ENCODE assay signal across 25 mouse cellular contexts in the genomic region with DNA sequence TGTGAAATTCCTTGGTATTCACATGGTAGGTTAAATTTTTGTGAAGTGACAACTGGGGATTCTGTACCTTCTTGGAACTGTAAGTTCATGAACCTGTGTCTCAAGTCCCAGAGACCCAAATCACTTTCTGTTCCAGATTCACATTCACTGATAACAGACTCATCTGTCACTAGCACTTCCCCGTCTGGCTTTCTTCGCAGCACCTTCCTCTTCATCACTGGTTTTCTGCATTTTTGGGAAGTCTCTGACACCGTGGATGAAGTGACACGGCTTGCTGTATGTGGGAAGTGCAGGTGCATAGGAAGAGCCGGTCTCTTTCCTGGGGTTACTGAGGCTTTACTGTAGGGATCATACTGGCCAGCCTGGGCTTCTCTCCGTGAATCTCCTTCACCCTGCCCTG. TPM values are rescaled to one million over a fixed set of nuclear protein-coding genes. Genes with fewer than 3 reads are reported as not detected.
"Had no signal": no experiment of that assay in that cellular context is flagged by ENCODE, and none has a peak within 500 bp of the region (broad histone marks: within the 10 kb centered on the region; RNA-seq: fewer than 3 reads in every experiment).

No protein-coding gene starts in this region.

- H3K27me3 ChIP-seq: stomach, embryonic 15.5 days had no signal

- H3K27ac ChIP-seq: liver, embryonic 13.5 days; midbrain, embryonic 12.5 days; neural tube, embryonic 13.5 days; stomach, embryonic 15.5 days had no signal

- H3K9ac ChIP-seq: liver, embryonic 13.5 days; midbrain, embryonic 12.5 days; neural tube, embryonic 13.5 days; stomach, embryonic 15.5 days had no signal

- H3K4me3 ChIP-seq: liver, embryonic 13.5 days; midbrain, embryonic 12.5 days; myocyte; neural tube, embryonic 13.5 days; stomach, embryonic 15.5 days had no signal

- H3K9me3 ChIP-seq: liver, embryonic 13.5 days; midbrain, embryonic 12.5 days; neural tube, embryonic 13.5 days; stomach, embryonic 15.5 days had no signal

- H3K4me2 ChIP-seq: liver, embryonic 13.5 days; midbrain, embryonic 12.5 days; neural tube, embryonic 13.5 days; stomach, embryonic 15.5 days had no signal

- DNase-seq: kidney, adult 11 months; kidney, adult 8-10 months; kidney, postnatal 14 days; kidney, postnatal 4 days; left cerebral cortex, postnatal 4 days; liver, embryonic 13.5 days; lung, adult 2 months; lung, postnatal 14 days; lung, postnatal 4 days; retina, postnatal 1 day; right cerebral cortex, postnatal 25 days; spleen, adult 18-20 months; thymus, adult 2 months; thymus, postnatal 14 days; thymus, postnatal 4 days had no signal

- ATAC-seq: midbrain, embryonic 16.5 days had no signal

RNA-seq across cellular contexts. Expression of a gene that starts 3.3 kb away (rescaled TPM):
- polyA plus RNA-seq: myocyte had no signal

RNA-seq across cellular contexts. Expression of a gene that starts 8.5 kb away (rescaled TPM):
- polyA plus RNA-seq: liver, adult 2 months; lung, adult 2 months had no signal

RNA-seq across cellular contexts. Expression of a gene that starts 43.5 kb away (rescaled TPM):
- polyA plus RNA-seq: kidney, embryonic 16.5 days; limb, embryonic 14.5 days; liver, adult 2 months; liver, embryonic 13.5 days; liver, embryonic 16.5 days; lung, adult 2 months; lung, embryonic 16.5 days; midbrain, embryonic 12.5 days; midbrain, embryonic 16.5 days; myocyte; neural tube, embryonic 13.5 days; stomach, embryonic 15.5 days; thymus, adult 2 months had no signal
